Mouse (Mus musculus): ENCODE measurements around the gene Hist2h3b. TPM values are rescaled to one million over a fixed set of nuclear protein-coding genes. Genes with fewer than 3 reads are reported as not detected.

The Hist2h3b gene
- total RNA-seq, 2 experiments from 2014 or later, result 924 to 1,090 TPM

DNA sequence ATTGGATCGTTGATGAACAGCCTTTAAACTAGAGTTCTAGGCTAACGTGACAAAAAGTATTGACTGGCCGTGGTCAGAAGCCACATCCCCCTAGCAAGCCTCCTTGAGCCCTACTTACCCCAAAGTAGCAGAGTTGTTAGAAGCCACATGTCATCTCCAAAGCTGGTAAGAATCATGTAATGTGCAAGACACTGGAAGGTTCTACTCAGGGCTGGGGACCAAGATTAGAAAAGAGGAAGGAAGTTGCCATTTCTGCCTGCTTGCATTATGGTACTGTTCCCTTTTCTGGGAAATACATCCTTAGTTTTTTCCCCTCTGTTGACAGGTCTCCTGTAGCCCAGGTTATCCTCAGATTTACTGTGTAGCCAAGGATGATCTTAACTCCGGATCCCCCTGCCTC lies 25.3 kb downstream of the Hist2h3b start, which contains the start of gene Fcgr1:
Fcgr1 (minus strand) TSS at position 183 of the 400 bp plus-strand sequence.
- DNase-seq (ENCODE audit: low spot score in 2 of 2), result no peak

DNA sequence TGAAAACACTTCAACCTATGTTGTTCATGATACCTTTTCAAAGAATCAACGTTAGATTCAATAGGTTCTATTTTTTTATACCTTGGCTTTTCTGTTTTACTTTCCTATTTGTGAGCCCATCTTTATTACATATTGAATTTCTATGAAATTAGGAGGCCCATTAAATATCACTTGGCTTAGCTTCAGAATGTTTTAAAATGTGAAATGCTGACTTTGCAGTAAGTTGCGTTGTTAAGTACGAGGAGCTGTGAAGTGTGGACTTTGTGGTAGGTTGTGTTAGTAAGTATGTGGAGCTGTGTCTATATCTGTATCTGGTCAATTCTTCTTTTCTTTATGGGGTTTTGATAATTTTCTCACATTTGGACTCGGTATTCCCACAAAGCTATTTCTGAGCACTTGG lies 29.9 kb downstream of the Hist2h3b start:
- no peak for DNase-seq (ENCODE audit: low spot score in 2 of 2)

DNA sequence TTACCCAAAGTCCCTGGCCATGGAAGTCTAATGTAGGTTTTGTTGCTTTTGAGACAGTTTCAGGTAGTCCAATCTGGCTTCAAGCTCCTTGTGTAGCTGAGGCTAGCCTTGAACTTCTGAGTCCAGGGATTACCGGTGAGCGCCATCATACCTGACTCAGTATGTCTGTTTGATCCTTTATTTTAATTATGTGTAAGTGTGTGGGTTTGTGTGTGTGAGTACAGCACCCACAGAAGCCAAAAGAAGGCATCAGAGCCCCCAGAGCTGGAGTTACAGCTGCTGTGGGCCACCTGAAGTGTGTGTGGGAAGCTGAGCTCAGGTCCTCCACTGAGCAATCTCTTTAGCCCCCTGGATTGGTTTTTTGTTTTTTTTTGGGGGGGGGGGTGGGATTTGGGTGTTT lies 31.1 kb downstream of the Hist2h3b start:
- no peak for DNase-seq (ENCODE audit: low spot score in 2 of 2)

DNA sequence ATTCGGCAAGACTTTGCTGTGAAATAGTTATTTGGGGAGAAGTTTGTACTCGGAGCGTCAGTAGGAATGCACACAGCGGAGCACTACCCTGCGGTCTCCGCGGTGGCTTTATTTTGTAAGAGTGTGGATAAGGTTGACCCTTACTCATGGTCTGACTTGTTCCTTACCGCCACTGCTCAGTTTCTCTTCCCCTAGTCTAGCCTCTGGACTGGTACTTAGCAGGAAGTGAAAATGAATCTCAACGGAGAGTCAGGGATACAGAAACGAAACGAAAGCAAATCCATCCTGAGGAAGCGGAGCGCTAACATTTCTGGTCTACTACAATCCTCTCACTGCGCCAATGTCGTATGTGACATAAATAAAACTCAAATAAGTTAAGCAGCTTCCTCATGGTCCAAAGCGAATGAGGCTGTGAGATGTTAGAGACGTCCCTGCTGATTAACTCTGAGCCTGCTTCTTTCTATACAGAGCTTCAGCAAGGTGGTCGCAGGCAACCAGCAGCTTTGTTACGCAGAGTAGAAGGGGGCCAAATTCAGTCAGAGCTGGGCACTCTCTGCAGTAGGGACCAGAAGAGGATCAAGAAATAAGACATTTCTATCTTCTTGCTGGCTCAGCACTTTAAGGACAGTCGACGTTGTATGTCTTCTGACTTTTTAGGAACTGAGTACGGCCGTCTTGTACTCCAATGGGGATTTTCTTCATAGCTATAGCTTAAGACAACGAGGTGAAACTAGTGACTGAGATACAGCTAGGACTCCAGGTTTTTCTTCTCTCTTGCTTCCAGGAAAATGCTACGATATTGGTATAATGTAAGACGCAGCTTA lies 32.5 kb downstream of the Hist2h3b start:
- no peak for DNase-seq (ENCODE audit: low spot score in 2 of 2)

DNA sequence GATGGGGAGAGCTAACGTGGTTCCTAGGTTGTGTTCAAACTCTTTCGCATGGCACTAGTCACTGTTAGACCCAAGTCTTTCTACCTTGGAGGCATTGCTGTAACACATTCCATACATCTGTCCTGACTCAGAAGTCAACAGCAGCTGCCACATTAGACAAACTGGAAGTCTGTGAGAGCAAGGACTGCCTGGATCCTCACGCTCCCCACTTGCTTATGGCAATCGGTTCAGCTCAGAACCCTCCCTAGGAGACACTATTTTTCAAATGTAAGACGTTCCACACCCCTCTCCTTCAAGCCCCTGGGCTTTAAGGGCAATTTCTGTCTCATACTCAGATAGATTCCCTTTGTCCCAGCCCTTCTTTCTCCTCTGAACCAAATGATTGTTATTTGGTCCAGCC lies 33.6 kb downstream of the Hist2h3b start:
- no peak for DNase-seq (ENCODE audit: low spot score in 2 of 2)

DNA sequence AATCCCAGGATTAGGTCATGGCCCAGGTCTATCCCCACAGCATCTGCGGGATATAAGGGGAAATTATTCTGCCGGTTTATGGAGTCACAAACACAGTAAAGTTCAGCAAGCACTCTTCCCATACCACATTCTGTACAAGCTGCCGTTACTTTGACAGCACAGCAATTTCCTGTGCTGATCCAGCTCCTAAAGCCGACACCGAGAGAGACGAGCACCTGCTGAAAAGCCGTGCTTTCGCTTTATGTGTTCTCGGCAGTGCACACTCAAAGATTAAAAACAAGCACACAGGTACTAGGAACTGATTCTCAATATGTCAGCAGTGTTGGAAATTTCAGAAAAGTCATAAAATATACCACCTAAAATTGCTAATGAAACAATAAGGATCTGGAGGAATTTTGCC lies 38.1 kb downstream of the Hist2h3b start:
- DNase-seq (ENCODE audit: low spot score in 2 of 2), result no peak

DNA sequence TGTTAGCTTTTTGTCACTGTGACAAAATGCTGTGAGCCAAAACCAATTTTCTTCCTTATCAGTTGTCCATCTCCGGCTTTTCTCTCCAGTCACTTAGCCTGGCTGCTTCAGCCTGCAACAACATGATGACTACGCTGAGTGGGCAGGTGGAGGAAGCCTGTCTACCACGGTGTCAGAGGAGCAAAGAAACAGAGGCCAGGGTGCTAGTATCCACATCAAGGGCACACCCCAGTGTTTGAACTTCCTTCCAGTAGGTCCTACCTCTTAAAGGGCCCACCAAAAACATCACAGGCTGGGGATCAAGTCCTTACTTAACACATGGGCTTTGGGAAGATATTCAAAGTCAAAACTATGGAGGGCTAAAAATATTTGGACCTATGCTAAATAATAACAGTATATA lies 41.0 kb downstream of the Hist2h3b start:
- no peak for DNase-seq (ENCODE audit: low spot score in 2 of 2)

DNA sequence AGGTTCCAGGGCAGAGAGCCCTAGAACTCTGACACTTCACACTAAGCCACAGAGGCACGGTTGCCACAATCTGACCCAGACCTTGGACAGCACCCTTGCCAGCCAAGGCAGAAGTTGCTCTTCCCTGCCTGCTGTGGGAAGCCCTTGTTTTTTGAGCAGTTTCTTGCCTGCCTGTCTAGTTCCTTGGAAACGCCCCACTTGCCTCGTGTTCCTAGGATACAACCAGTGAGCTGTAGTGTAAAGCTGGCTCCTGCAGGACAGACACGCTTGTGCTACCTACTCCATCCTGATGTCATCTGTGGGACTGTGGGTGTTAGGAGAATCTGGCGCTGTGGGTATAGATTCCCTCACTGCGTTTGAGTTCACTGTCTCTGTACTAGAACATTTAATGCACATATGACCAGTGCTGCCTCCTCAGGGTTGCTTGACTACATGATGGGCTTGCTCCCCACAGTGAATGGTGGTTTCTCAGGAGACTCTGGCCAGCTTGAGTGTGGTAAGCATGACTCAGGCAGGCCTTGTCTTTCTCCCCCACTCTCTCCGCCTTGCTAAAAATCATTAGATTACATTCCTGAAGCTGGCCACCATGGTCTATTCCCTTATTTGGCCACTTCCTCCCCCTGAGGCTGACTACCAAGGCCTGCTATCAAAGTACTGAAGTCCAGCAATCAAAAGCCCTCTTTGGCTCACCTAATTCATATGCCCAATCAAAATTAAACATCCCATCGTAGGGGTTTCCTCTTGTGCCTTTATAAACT lies 44.1 kb downstream of the Hist2h3b start:
- no peak for DNase-seq (ENCODE audit: low spot score in 2 of 2)

Small RNA genes lying within 50 kb of the gene (microRNA-seq; reads per million reads assigned to microRNA genes)
- gene Gm44492 (not detected), gene Gm47311 (not detected), gene Gm47313 (not detected)

Other genes with a start within 250 kb of the Hist2h3b start
- 10 to 100 TPM; 32.9 to 39.4 TPM for gene Vps45, start 210.2 kb upstream of the Hist2h3b start, total RNA-seq (2021)
- 10 to 100 TPM; 35.4 to 43.6 TPM for gene Otud7b, start 164.1 kb upstream of the Hist2h3b start, total RNA-seq (2021)
- 10 to 100 TPM; 15.0 to 22.2 TPM for gene Mtmr11, start 106.7 kb upstream of the Hist2h3b start, total RNA-seq (2021)
- 10 to 100 TPM; 68.9 to 76.8 TPM for gene Sf3b4, start 96.3 kb upstream of the Hist2h3b start, total RNA-seq (2021)
- 10 to 100 TPM; 18.1 to 24.7 TPM for gene Sv2a, start 87.5 kb upstream of the Hist2h3b start, total RNA-seq (2021)
- 10 to 100 TPM; 30.6 to 33.1 TPM for gene Bola1, start 48.9 kb upstream of the Hist2h3b start, total RNA-seq (2021)
- gene Hist2h2ab, start 48.8 kb upstream of the Hist2h3b start, total RNA-seq (2021), result 10 to 100 TPM; 27.8 to 28.5 TPM
- gene Hist2h2ac, start 47.8 kb upstream of the Hist2h3b start, total RNA-seq (2021), result 100 to 1,000 TPM; 211 to 243 TPM
- gene Hist2h2be, start 47.5 kb upstream of the Hist2h3b start, total RNA-seq (2021), result 10 to 100 TPM; 12.4 to 13.7 TPM
- gene Hist2h3c2, start 29.5 kb upstream of the Hist2h3b start, total RNA-seq (2021), result 100 to 1,000 TPM; 197 to 262 TPM
- 1,000 to 10,000 TPM; 1,421 to 1,566 TPM for gene Hist2h2aa2, start 28.4 kb upstream of the Hist2h3b start, total RNA-seq (2021)
- 10 to 100 TPM; 34.3 to 35.1 TPM for gene Hist2h2aa1, start 23.2 kb upstream of the Hist2h3b start, total RNA-seq (2021)
- gene Hist2h3c1, start 22.0 kb upstream of the Hist2h3b start, total RNA-seq (2021), result 1 to 10 TPM in 1 of 2 experiments, under 1 TPM in 1; 0.98 to 1.6 TPM
- 100 to 1,000 TPM in 1 of 2 experiments, 10 to 100 TPM in 1; 97.3 to 110 TPM for gene Hist2h4, start 5.3 kb upstream of the Hist2h3b start, total RNA-seq (2021)
- gene Hist2h2bb, start 1.1 kb downstream of the Hist2h3b start, total RNA-seq (2021), result 100 to 1,000 TPM; 801 to 997 TPM
- 1 to 10 TPM; 1.1 to 1.8 TPM for gene Fcgr1, start 25.3 kb downstream of the Hist2h3b start, total RNA-seq (2021)
- gene BC107364, start 183.7 kb downstream of the Hist2h3b start, total RNA-seq (2021), result not detected

All from adrenal gland, postnatal 4 days (tissue).